In genomic region chr7:109986133-109986669, GRCm38 (mm10) we compare ENCODE assay signal across 8 mouse cellular contexts. TPM values are rescaled to one million over a fixed set of nuclear protein-coding genes. Genes with fewer than 3 reads are reported as not detected.
DNase-seq lines count a peak whose midpoint lies in the region; ATAC-seq and TF ChIP-seq lines count a peak whose summit lies in the region.

No protein-coding gene starts in this region.

- H3K4me1 ChIP-seq in ES-E14 (ENCODE audit: control insufficient read depth in 2 of 2, insufficient read depth in 2 of 2, low read length in 2 of 2, poor library complexity in 1 of 2) = no peaks in the 10 kb centered on the region
- H3K4me1 ChIP-seq in forebrain, embryonic 15.5 days = peaks cover 23% of the 10 kb centered on the region
- H3K4me1 ChIP-seq in lung, adult 2 months (ENCODE audit: control insufficient read depth, insufficient read depth, low read length) = peaks cover 2% of the 10 kb centered on the region

- H3K27me3 ChIP-seq in forebrain, embryonic 15.5 days = no peaks in the 10 kb centered on the region

- DNase-seq in ES-E14 (ENCODE audit: low read depth, low spot score) = peak; percentile 99
- peak; percentile 99 for DNase-seq in cerebellum, adult 11-12 months
- peak; percentile 99 for DNase-seq in heart, postnatal 25 days (ENCODE audit: low spot score)
- peak; percentile 96 to 99 for DNase-seq in layer of hippocampus, adult 18-20 months (ENCODE audit: low spot score in 2 of 2)
- peak; percentile 99 for DNase-seq in lung, adult 2 months
- DNase-seq in thymus, adult 18-20 months = peak; percentile 97 to 99

- H3K4me3 ChIP-seq in ES-E14 (ENCODE audit: insufficient read depth in 1 of 2, low read depth in 1 of 2, low read length in 2 of 2, poor library complexity in 1 of 2, severe bottlenecking in 1 of 2) = peak overlapping the region; percentile 81 to 87
- H3K4me3 ChIP-seq in forebrain, embryonic 15.5 days = peak overlapping the region; percentile 69
- H3K4me3 ChIP-seq in lung, adult 2 months (replicated peaks; ENCODE audit: extremely low read depth, low read depth, low read length) = peak overlapping the region; percentile 90

- peak overlapping the region; percentile 71 for H3K4me2 ChIP-seq in forebrain, embryonic 15.5 days (replicated peaks)

- TF ChIP-seq POLR2A in lung, adult 2 months (IDR thresholded peaks at IDR 0.05; ENCODE audit: borderline replicate concordance, extremely low read depth, low read depth, low read length) = peak; percentile 40; the same call in 1 of the 2 replicates

- peak overlapping the region; percentile 43 for H3K27ac ChIP-seq in ES-E14 (ENCODE audit: insufficient read depth, low read depth, low read length, poor library complexity, severe bottlenecking)
- H3K27ac ChIP-seq in forebrain, embryonic 15.5 days (replicated peaks) = peak overlapping the region; percentile 94

- H3K9ac ChIP-seq in ES-E14 (ENCODE audit: insufficient read depth, low read depth, low read length, poor library complexity, severe bottlenecking) = peak overlapping the region; percentile 89
- peak overlapping the region; percentile 64 for H3K9ac ChIP-seq in forebrain, embryonic 15.5 days (replicated peaks)

- ATAC-seq in forebrain, embryonic 15.5 days (replicated peaks) = peak; percentile 99
- ATAC-seq in neutrophil, adult 5-6 weeks (ENCODE audit: extremely low read depth, insufficient number of reproducible peaks, low FRiP score, poor library complexity, severe bottlenecking) = peak; percentile 99

- under 1% methylated on average over 43 of the region's 43 CpGs for WGBS in forebrain, embryonic 15.5 days
- under 1% methylated on average over 43 of the region's 43 CpGs for WGBS in lung, adult 2 months

- intact Hi-C loops in heart, postnatal 25 days (cut with DNase I) = no loop called here

- in situ Hi-C loops in ES-E14 (cut with MboI; ENCODE audit: low sequenced_read_pairs in 2 of 2, unreplicated experiment in 2 of 2) = no loop called here

- peaks cover 5% of the 10 kb centered on the region; the same call in 1 of the 2 replicates for H3K36me3 ChIP-seq in ES-E14 (ENCODE audit: control insufficient read depth, insufficient read depth, low read length, poor library complexity, severe bottlenecking)
- peaks cover 12% of the 10 kb centered on the region; the same call in 1 of the 2 replicates for H3K36me3 ChIP-seq in forebrain, embryonic 15.5 days

- H3K9me3 ChIP-seq in ES-E14 (ENCODE audit: control insufficient read depth, insufficient read depth, low read depth, low read length) = no peaks in the 10 kb centered on the region
- H3K9me3 ChIP-seq in forebrain, embryonic 15.5 days = no peaks in the 10 kb centered on the region

- no peak for TF ChIP-seq CTCF in lung, adult 2 months (IDR thresholded peaks at IDR 0.05; ENCODE audit: insufficient read depth, low read length)

TF ChIP-seq in ES-E14, 5 proteins besides CTCF, POLR2A, EP300 and RAD21:
- TF ChIP-seq MAFK (IDR thresholded peaks at IDR 0.05; ENCODE audit: insufficient read depth, low read depth, low read length) = no peak
- peak; percentile 83 for TF ChIP-seq CHD2 (IDR thresholded peaks at IDR 0.05; ENCODE audit: low read depth, low read length)
- TF ChIP-seq HCFC1 (IDR thresholded peaks at IDR 0.05; ENCODE audit: borderline replicate concordance, insufficient read depth, low read length) = peak; percentile 80; the same call in 1 of the 2 replicates
TF ChIP-seq in ES-E14: peak in this region for 2.

RNA-seq across cellular contexts. Expression of gene Tmem41b, which starts 0.5 kb away (rescaled TPM):
- 154 and 161 TPM in 2 replicates for total RNA-seq in ES-E14 (2012; rRNA removed)
- 65.0 and 65.1 TPM in 2 replicates for polyA plus RNA-seq in forebrain, embryonic 15.5 days (2015; fragmentation: Nextera tagmentation; extraction: Ambion mirVana)
- total RNA-seq in heart, postnatal 25 days (2021) = 10 to 100 TPM; 45.8 to 56.8 TPM
- total RNA-seq in layer of hippocampus, adult 18-20 months (2021) = 10 to 100 TPM; 47.0 to 49.1 TPM
- 23.8 and 26.8 TPM in 2 replicates for polyA plus RNA-seq in lung, adult 2 months (2012; rRNA removed)
- total RNA-seq in neutrophil, adult 5-6 weeks (2017) = 60.0 and 64.2 TPM in 2 replicates

RNA-seq across cellular contexts. Expression of gene Dennd5a, which starts 25.9 kb away (rescaled TPM):
- total RNA-seq in ES-E14 (2012; rRNA removed) = 27.1 and 28.8 TPM in 2 replicates
- 47.3 and 54.1 TPM in 2 replicates for polyA plus RNA-seq in forebrain, embryonic 15.5 days (2015; fragmentation: Nextera tagmentation; extraction: Ambion mirVana)
- 100 to 1,000 TPM; 144 to 148 TPM for total RNA-seq in heart, postnatal 25 days (2021)
- 100 to 1,000 TPM; 215 to 216 TPM for total RNA-seq in layer of hippocampus, adult 18-20 months (2021)
- 122 and 134 TPM in 2 replicates for polyA plus RNA-seq in lung, adult 2 months (2012; rRNA removed)
- total RNA-seq in neutrophil, adult 5-6 weeks (2017) = 181 and 184 TPM in 2 replicates

RNA-seq across cellular contexts. Expression of gene Ipo7, which starts 31.9 kb away (rescaled TPM):
- total RNA-seq in ES-E14 (2012; rRNA removed) = 145 and 161 TPM in 2 replicates
- polyA plus RNA-seq in forebrain, embryonic 15.5 days (2015; fragmentation: Nextera tagmentation; extraction: Ambion mirVana) = 46.4 and 46.9 TPM in 2 replicates
- total RNA-seq in heart, postnatal 25 days (2021) = 100 to 1,000 TPM in 1 of 2 experiments, 10 to 100 TPM in 1; 98.6 to 101 TPM
- 100 to 1,000 TPM in 1 of 2 experiments, 10 to 100 TPM in 1; 93.8 to 104 TPM for total RNA-seq in layer of hippocampus, adult 18-20 months (2021)
- polyA plus RNA-seq in lung, adult 2 months (2012; rRNA removed) = 20.9 and 23.6 TPM in 2 replicates
- total RNA-seq in neutrophil, adult 5-6 weeks (2017) = 92.3 and 103 TPM in 2 replicates

Comparison
In these comparisons a context has a peak if more than half of its experiments do, and no peak if none do; other contexts are left out.
1. Peak in every context shown above with its lines: DNase-seq, ATAC-seq, H3K4me3 ChIP-seq and H3K27ac ChIP-seq.